In the genomic region with DNA sequence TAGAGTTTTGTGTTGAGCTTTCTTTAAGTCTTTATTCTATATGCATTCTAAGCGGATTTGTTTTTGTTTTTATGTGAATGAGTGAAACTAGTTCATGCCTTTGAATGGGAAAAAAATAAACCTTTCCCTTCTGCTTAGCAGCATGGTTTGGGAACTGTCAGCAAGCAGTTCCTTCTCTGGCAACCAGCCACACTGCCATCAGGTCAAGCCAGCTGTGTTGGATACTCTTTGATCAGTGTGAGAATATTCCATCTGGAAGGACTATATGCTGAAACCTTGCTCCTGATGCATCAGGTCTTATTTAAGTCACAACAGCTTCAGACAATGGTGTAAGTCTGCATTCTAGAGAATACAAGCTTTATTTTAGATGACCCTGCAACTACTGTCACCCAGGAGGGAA, we compare ENCODE assay signal across 17 mouse cellular contexts.
DNase-seq lines count a peak whose midpoint lies in the region; ATAC-seq and TF ChIP-seq lines count a peak whose summit lies in the region.
"Had no signal": no experiment of that assay in that cellular context is flagged by ENCODE, and none has a peak within 500 bp of the region (broad histone marks: within the 10 kb centered on the region; RNA-seq: fewer than 3 reads in every experiment).

No protein-coding gene starts in this region.

- peak; percentile 6 for DNase-seq in kidney, adult 2 months
- DNase-seq in kidney, adult 11 months = no peak
- DNase-seq in midbrain, postnatal 0 days (ENCODE audit: low spot score) = peak; percentile 29
- peak; percentile 70 for DNase-seq in cerebellum, adult 9-11 months
- DNase-seq in lung, postnatal 36 days = peak; percentile 58
- no peak for DNase-seq in neural tube, embryonic 10.5 days (ENCODE audit: extremely low spot score, low spot score)
- no peak for DNase-seq in forebrain, postnatal 0 days
- DNase-seq: gastrocnemius, adult 2 months; layer of hippocampus, adult 9-11 months; liver; right cerebral cortex, postnatal 25 days had no signal

- H3K4me2 ChIP-seq in midbrain, postnatal 0 days (ENCODE audit: low read depth, low read length, poor library complexity, severe bottlenecking) = no peak overlapping the region
- no peak overlapping the region for H3K4me2 ChIP-seq in midbrain, embryonic 16.5 days (ENCODE audit: low read length)
- no peak overlapping the region for H3K4me2 ChIP-seq in forebrain, postnatal 0 days (ENCODE audit: low read depth)
- H3K4me2 ChIP-seq: embryonic facial prominence, embryonic 15.5 days; kidney, embryonic 15.5 days; midbrain, embryonic 12.5 days; neural tube, embryonic 12.5 days had no signal

- H3K27me3 ChIP-seq in kidney, adult 2 months (replicated peaks; ENCODE audit: control insufficient read depth, insufficient read depth, low read length) = no peaks in the 10 kb centered on the region
- H3K27me3 ChIP-seq in midbrain, postnatal 0 days (ENCODE audit: insufficient read depth, low read length) = no peaks in the 10 kb centered on the region
- H3K27me3 ChIP-seq in midbrain, embryonic 16.5 days (ENCODE audit: control insufficient read depth, insufficient read depth, low read depth, low read length) = no peaks in the 10 kb centered on the region
- no peaks in the 10 kb centered on the region for H3K27me3 ChIP-seq in forebrain, postnatal 0 days (ENCODE audit: insufficient read depth, low read length)
- H3K27me3 ChIP-seq: embryonic facial prominence, embryonic 15.5 days; kidney, embryonic 15.5 days; midbrain, embryonic 12.5 days; neural tube, embryonic 12.5 days had no signal

- no peak for TF ChIP-seq POLR2A in kidney, adult 2 months (IDR thresholded peaks at IDR 0.05; ENCODE audit: low read depth, low read length)

- WGBS in kidney, adult 2 months = 60% methylated on average over 1 of the region's 1 CpGs
- WGBS in midbrain, postnatal 0 days = 56% methylated on average over 1 of the region's 1 CpGs
- WGBS in midbrain, embryonic 16.5 days = 48% methylated on average over 1 of the region's 1 CpGs
- WGBS in forebrain, postnatal 0 days = 42% methylated on average over 1 of the region's 1 CpGs

- H3K36me3 ChIP-seq in kidney, adult 2 months (ENCODE audit: control insufficient read depth, insufficient read depth, low read length) = no peaks in the 10 kb centered on the region
- no peaks in the 10 kb centered on the region for H3K36me3 ChIP-seq in midbrain, postnatal 0 days (ENCODE audit: insufficient read depth, low read length)
- no peaks in the 10 kb centered on the region for H3K36me3 ChIP-seq in midbrain, embryonic 16.5 days (ENCODE audit: control insufficient read depth, insufficient read depth, low read length)
- H3K36me3 ChIP-seq in forebrain, postnatal 0 days (ENCODE audit: insufficient read depth) = no peaks in the 10 kb centered on the region
- H3K36me3 ChIP-seq: embryonic facial prominence, embryonic 15.5 days; kidney, embryonic 15.5 days; midbrain, embryonic 12.5 days; neural tube, embryonic 12.5 days had no signal

- TF ChIP-seq CTCF in kidney, adult 2 months (conservative IDR thresholded peaks at IDR 0.05; ENCODE audit: insufficient read depth, insufficient read length, low read depth, low read length) = no peak
- TF ChIP-seq CTCF in midbrain, postnatal 0 days (IDR thresholded peaks at IDR 0.05) = no peak
- no peak for TF ChIP-seq CTCF in forebrain, postnatal 0 days (IDR thresholded peaks at IDR 0.05; ENCODE audit: low read depth)

- H3K4me1 ChIP-seq in kidney, adult 2 months (ENCODE audit: control insufficient read depth, insufficient read depth, low read length) = no peaks in the 10 kb centered on the region
- H3K4me1 ChIP-seq in midbrain, postnatal 0 days (ENCODE audit: insufficient read depth, low read length) = no peaks in the 10 kb centered on the region
- no peaks in the 10 kb centered on the region for H3K4me1 ChIP-seq in midbrain, embryonic 16.5 days (ENCODE audit: control insufficient read depth, insufficient read depth, low read length)
- no peaks in the 10 kb centered on the region for H3K4me1 ChIP-seq in forebrain, postnatal 0 days (ENCODE audit: insufficient read depth)
- H3K4me1 ChIP-seq: embryonic facial prominence, embryonic 15.5 days; kidney, embryonic 15.5 days; midbrain, embryonic 12.5 days; neural tube, embryonic 12.5 days had no signal

- no peaks in the 10 kb centered on the region for H3K9me3 ChIP-seq in midbrain, postnatal 0 days (ENCODE audit: low read length)
- H3K9me3 ChIP-seq in midbrain, embryonic 16.5 days (replicated peaks; ENCODE audit: control insufficient read depth, low read length, poor library complexity, severe bottlenecking) = no peaks in the 10 kb centered on the region
- H3K9me3 ChIP-seq in forebrain, postnatal 0 days (ENCODE audit: low read length) = no peaks in the 10 kb centered on the region
- H3K9me3 ChIP-seq: embryonic facial prominence, embryonic 15.5 days; kidney, embryonic 15.5 days; midbrain, embryonic 12.5 days; neural tube, embryonic 12.5 days had no signal

- H3K4me3 ChIP-seq in kidney, adult 2 months (ENCODE audit: insufficient read depth, low read depth, low read length) = no peak overlapping the region
- H3K4me3 ChIP-seq in midbrain, postnatal 0 days (ENCODE audit: low read depth, low read length) = no peak overlapping the region
- no peak overlapping the region for H3K4me3 ChIP-seq in midbrain, embryonic 16.5 days (ENCODE audit: low read depth, low read length)
- no peak overlapping the region for H3K4me3 ChIP-seq in forebrain, postnatal 0 days (ENCODE audit: low read depth, low read length)
- H3K4me3 ChIP-seq: embryonic facial prominence, embryonic 15.5 days; gastrocnemius, adult 2 months; kidney, embryonic 15.5 days; midbrain, embryonic 12.5 days; neural tube, embryonic 12.5 days had no signal

- H3K27ac ChIP-seq in kidney, adult 2 months (ENCODE audit: insufficient read depth, low read depth, low read length) = no peak overlapping the region
- no peak overlapping the region for H3K27ac ChIP-seq in midbrain, postnatal 0 days (ENCODE audit: low read depth, low read length)
- H3K27ac ChIP-seq in midbrain, embryonic 16.5 days (ENCODE audit: low read length) = no peak overlapping the region
- H3K27ac ChIP-seq in forebrain, postnatal 0 days (ENCODE audit: low read depth, low read length) = no peak overlapping the region
- H3K27ac ChIP-seq: embryonic facial prominence, embryonic 15.5 days; gastrocnemius, adult 2 months; kidney, embryonic 15.5 days; macrophage; midbrain, embryonic 12.5 days; neural tube, embryonic 12.5 days had no signal

- ATAC-seq in midbrain, postnatal 0 days (ENCODE audit: low FRiP score) = no peak
- ATAC-seq in midbrain, embryonic 16.5 days = no peak
- no peak for ATAC-seq in forebrain, postnatal 0 days

- H3K9ac ChIP-seq in midbrain, postnatal 0 days (replicated peaks; ENCODE audit: low read length, poor library complexity, severe bottlenecking) = no peak overlapping the region
- H3K9ac ChIP-seq in midbrain, embryonic 16.5 days (ENCODE audit: low read depth, low read length) = no peak overlapping the region
- no peak overlapping the region for H3K9ac ChIP-seq in forebrain, postnatal 0 days
- H3K9ac ChIP-seq: embryonic facial prominence, embryonic 15.5 days; kidney, embryonic 15.5 days; midbrain, embryonic 12.5 days; neural tube, embryonic 12.5 days had no signal

Comparison
In these comparisons a context has a peak if more than half of its experiments do, and no peak if none do; other contexts are left out.
1. DNase-seq: peak in kidney, adult 2 months (single experiment), midbrain, postnatal 0 days (single experiment), cerebellum, adult 9-11 months (single experiment) and lung, postnatal 36 days (single experiment); none in kidney, adult 11 months (single experiment), neural tube, embryonic 10.5 days (single experiment) and forebrain, postnatal 0 days (single experiment).